Mouse (Mus musculus) left cerebral cortex, postnatal 14 days (tissue): ENCODE results near the gene Gm49380. TPM values are rescaled to one million over a fixed set of nuclear protein-coding genes. Genes with fewer than 3 reads are reported as not detected.

Source experiments
- DNase-seq, 2 experiments: peaks; one replicate each; pipeline ENCODE4 v3.0.0; 2021 to 2022; ENCODE audit warnings: low spot score in 2 of 2, mixed read lengths in 1 of 2
- intact Hi-C: fragments of 180-260 bp; cut with DNase I; formaldehyde crosslinking; loops from one replicate; pipeline ENCODE4 v1.15.1; 2025
- total RNA-seq, 2 experiments: library from RNA; stranded (reverse); gene quantifications; 2 replicates each; pipeline ENCODE4 v1.2.3; 2021

The Gm49380 gene
- total RNA-seq, 2 experiments from 2014 or later = 0.25 to 0.37 TPM

DNA sequence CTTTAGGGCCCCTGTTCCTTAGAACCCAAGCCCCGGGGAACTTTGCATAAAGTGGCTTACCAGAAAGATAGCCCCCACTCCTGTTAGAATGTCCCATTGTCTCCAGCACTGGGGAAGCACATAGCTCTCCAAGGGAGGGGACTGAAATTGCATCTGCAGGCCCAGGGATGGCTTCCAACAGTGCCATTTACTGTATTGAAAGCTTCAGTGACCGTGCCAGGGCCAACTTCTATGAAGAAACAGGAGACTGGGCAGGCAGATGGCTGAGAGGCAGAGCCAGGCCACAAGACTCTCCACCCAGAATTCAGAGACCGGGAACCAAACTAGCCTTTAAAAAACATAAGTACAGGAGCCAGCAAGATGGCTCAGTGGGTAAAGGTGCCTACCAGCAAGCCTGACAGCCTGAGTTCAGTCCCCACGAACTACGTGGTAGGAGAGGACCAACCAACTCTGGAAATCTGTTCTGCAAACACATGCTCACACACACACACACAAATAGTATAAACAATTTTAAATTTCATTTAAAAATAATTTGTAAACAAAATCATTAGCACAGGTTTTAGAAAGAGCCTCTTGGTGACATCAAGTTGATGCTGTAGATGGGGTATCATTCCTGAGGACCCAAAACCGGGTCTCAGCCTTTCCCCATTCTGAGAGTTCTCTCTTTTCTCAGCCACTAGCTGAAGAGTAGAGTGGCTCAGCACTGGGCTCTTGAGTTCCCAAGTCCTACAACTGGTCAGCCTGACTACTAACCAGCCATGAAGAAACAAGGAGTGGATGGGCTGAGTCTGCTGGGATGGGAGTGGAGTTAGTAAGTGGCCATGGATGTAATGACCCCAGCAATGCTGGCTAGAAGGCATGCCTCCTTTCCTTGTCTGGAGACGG lies 71.5 kb downstream of the Gm49380 start:
- DNase-seq = no peak
- intact Hi-C loops = loop anchor here (5.0 kb wide), 1 partner anchor 34 kb away; no protein-coding TSS in a partner anchor

DNA sequence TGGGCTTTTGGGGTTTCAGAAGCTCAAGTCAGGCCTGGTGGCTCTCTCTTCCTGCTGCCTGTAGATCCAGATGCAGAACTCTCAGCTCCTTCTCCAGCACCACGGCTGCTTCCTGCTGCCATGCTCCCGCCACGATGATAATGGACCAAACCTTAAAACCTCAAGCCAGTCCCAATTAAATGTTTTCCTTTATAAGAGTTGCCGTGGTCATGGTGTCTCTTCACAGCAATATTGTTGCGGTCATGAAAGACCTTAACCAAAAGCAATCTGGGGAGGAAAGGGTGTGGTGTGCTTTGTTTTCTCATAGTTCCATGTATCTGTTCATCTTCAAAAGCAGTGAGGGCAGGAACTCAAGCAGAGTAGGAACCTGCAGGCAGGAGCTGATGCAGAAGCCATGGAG lies 76.2 kb downstream of the Gm49380 start:
- intact Hi-C loops = no loop called here

DNA sequence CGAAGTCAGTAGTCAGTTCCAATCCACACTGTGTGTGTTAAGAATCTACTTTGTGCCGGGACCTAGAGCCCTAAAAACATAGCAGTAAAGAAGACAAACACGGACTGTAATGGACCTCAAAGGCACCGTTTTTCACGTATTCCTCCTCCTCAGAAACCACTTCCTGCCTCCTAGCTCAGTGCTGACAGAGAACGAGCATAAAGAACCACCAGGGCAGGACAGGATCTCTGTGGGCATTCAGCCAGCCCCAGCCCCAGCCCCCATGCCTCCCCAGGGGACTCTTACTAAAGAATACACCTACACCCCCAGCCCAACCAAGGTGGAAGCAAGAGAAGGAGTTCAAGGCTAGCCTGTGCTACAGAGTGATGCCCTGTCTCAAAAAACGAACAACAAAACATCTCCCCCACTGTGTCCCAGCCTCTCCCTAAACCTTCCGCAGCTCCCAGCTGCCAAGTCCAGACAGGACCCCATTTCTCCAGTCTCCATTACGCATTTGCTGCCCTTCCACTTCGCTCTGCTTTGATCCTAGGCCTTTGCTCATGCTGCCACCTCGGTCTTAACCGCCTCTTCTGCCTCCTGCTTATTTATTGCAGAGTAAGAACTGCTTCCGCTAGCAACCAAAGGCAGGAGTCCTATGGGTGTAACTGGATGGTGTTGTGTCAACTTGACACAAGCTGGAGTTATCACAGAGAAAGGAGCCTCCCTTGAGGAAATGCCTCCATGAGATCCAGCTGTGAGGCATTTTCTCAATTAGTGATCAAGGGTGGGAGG lies 79.2 kb downstream of the Gm49380 start:
- no peak for DNase-seq
- intact Hi-C loops = no loop called here

More for the DNA sequence above, 76.2 kb downstream of the Gm49380 start:
- DNase-seq = no peak

DNA sequence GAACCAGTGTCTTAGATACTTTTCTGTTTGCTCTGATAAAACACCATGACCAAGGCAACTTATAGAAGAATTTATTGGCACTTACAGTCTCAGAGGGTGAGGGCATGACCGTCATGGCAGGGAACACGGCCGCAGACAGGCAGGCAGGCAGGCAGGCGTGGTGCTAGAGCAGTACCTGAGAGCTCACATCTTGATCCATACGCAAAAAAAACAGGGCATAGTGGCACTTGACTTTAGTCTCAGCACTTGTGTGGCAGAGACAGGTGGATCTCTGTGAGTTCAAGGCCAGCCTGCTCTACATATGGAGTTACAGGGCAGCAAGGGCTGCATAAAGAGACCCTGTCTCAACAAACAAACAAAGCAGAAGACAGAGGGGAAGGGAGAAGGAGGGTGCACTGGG lies 80.0 kb downstream of the Gm49380 start:
- intact Hi-C loops = no loop called here
- no peak for DNase-seq

DNA sequence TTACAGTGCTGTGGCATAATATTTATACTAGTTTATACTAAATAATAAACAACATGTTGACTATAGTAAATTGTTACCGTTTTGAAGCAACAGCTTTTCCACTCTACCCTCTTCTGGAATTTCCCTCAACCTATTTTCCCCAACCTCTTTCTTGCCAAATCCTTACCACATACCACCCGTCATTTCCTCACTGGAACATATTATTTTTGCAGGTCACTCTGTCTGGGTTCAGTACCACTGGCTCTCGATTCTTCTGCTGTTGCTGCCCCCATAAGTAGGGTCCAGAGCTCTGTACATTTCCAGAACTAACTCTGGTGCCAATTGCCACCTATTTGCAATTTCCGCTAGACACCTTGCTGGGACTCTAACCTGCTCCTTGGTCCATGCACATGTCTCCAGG lies 81.4 kb downstream of the Gm49380 start:
- intact Hi-C loops = no loop called here
- no peak for DNase-seq

DNA sequence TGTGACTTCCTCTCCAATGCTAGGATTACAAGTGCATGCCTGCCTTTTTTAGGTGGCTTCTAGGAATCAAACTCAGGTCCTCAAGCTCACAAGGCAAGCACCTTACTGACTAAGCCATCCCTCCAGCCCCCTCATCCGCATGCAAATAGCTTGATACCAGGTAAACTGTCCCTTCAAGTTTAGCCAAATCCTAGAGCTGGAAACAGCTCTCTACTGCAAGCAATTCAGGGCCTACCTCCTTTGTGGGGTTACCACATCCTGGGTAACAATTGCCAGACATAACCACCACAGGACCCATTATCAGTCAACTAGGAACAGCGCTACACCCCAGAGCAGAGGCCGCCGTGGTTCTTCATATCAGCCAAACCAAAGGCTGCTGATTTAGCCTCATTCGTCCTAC lies 82.2 kb downstream of the Gm49380 start:
- intact Hi-C loops = no loop called here
- no peak for DNase-seq

DNA sequence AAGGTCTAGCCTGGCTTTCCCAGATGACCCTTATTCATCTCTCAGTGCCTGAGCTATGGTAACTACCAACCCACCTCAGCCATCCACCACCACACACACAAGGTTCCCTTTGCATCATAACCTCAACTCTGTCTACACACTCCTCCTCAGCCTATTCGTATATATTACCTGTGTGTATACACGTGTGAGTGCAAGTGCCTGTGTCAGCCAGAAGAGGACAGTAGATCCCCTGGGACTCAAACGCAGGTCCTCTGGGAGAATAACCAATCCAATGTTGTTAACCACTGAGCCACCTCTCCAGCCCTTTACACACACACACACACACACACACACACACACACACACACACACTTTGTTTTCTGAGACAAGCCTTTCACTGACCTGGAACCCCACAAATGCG lies 82.7 kb downstream of the Gm49380 start:
- intact Hi-C loops = no loop called here
- no peak for DNase-seq

DNA sequence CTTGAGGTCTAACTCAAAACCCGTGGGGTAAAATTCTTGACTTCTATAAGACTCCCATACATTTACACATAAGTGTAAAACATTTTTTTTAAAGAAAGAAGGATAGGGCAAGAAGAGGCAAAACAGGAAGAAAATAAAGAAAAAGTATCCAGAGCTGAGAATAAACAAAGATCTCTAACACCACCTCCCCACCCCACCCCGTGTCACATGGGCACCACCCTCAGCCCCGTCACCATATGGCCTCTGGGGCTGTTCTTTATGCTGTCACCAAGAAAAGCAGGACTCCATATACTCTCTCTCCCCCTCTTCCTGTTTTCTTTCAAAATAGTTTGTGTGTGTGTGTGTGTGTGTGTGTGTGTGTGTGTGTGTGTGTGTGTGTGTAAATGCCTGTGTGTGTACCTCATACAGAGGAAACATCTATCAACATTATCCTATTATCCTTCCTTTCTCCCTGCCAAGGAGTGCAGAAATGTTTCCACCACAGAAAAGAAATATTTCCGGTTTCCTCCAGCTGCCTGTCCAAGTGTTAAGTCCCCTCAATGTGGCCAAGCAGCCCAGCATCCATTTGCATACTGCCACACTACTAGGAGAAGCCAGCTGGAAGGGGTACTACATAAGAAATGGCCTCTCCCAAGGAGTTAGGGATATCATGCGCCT lies 83.6 kb downstream of the Gm49380 start:
- intact Hi-C loops = no loop called here
- DNase-seq = no peak

DNA sequence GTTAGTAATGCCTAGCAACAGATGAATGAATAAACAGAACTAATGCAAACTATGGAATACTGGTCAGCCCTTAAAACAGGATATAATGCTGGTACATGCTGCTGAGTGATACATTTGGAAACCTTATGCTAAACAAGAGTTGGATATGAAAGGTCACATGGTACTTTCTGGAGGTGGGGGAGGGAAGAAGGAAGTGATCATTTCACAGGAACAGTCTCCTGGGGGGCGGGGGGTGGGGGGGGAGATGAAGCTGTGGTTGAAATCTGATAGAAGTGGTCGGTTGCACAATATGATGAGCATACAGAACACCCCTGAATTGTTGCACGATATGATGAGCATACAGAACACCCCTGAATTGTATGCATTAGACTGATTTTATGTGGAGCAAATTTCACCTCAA lies 89.2 kb downstream of the Gm49380 start:
- intact Hi-C loops = no loop called here
- DNase-seq = no peak

DNA sequence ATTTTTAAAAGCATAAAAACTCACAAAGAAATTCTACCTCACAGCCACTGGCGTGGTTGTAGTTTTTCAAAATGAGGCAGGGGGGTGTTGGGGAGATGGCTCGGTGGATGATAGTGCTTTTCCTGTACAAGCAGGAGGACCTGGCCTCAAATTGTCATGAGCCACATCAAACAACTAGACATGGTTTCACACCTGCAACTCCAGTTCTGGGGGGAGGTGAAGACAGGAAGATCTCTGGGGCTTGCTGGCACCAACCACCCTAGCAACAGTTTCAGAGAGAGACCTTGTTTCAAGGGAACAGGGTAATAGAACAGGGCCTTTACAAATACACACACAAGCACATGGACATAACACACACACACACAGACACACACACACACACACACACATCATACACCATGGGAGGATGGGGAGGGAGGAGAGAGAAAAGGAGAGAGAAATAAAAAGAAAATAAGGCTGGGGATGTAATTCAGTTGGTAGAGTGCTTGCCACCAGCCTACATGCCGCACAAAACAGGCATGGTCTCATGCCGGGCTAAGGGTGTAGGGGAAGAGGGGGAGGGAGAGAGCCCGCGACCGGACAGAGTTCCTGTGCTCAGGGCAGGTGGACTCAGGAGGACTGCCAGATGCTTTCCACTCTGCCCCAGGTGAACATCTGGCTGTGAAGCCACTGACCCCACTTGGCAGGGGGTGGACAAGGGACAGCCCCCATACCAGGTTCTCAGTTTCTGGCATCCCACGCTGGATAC lies 91.0 kb downstream of the Gm49380 start:
- no peak for DNase-seq
- intact Hi-C loops = no loop called here

DNA sequence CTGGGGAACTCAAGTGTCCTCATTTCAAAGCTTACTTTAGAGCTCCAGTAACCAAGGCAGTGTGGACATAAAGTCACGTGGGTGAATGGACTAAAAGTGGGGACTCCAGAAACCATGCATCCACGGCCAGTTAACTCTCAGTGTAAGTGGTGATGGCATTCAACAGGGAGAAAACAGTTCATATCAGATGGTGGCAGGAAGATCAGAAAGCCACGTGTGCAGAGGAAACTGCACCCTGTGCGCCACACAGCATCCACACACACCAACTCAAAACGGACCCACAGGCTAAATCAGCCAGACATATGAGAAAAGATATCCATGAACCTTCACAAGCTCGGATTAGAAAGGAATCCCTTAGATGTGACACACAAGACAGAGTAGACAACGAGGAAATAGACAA lies 93.3 kb downstream of the Gm49380 start:
- no peak for DNase-seq
- intact Hi-C loops = no loop called here

DNA sequence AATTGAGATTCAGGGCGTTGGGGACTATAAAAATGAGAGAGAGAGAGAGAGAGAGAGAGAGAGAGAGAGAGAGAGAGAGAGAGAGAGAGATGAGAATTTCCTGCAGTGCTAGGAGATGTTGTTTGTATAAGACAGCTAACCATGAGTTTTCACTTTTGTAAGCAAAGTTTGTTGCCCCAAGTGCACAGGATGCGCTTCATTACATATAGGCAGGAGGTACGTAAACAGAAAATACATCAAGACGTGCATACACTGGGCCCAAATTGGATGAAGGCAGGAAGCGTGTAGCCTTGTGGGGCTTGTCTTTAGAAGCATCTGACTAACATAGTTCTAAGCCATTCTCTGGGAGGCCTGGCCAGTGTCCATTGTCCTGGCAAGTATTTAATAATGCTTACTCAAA lies 95.5 kb downstream of the Gm49380 start:
- intact Hi-C loops = no loop called here

More for the DNA sequence above, 95.5 kb downstream of the Gm49380 start:
- DNase-seq = no peak

Other genes starting within 250 kb of the Gm49380 start
- 100 to 1,000 TPM; 854 to 877 TPM for gene Thy1, start 70.1 kb downstream of the Gm49380 start, total RNA-seq
- gene Usp2, start 46.5 kb downstream of the Gm49380 start, total RNA-seq = 10 to 100 TPM; 71.9 to 87.1 TPM
- gene Mfrp, start 11.8 kb downstream of the Gm49380 start, total RNA-seq = under 1 TPM; 0.46 to 0.82 TPM
- gene C1qtnf5, start 6.3 kb downstream of the Gm49380 start, total RNA-seq = 10 to 100 TPM; 17.1 to 19.6 TPM
- 10 to 100 TPM; 28.1 to 31.9 TPM for gene Rnf26, start within 50 bp of the Gm49380 start, total RNA-seq
- gene Mcam, start 21.0 kb upstream of the Gm49380 start, total RNA-seq = 10 to 100 TPM; 20.3 to 22.0 TPM
- 10 to 100 TPM; 44.9 to 48.9 TPM for gene Cbl, start 120.5 kb upstream of the Gm49380 start, total RNA-seq
- 1 to 10 TPM; 1.2 to 1.4 TPM for gene Ccdc153, start 127.2 kb upstream of the Gm49380 start, total RNA-seq
- gene Pdzd3, start 138.0 kb upstream of the Gm49380 start, total RNA-seq = under 1 TPM; 0.53 to 0.82 TPM
- 10 to 100 TPM; 11.4 to 11.6 TPM for gene Nlrx1, start 155.1 kb upstream of the Gm49380 start, total RNA-seq
- 10 to 100 TPM; 62.2 to 67.9 TPM for gene Abcg4, start 175.1 kb upstream of the Gm49380 start, total RNA-seq
- gene Hinfp, start 192.2 kb upstream of the Gm49380 start, total RNA-seq = 10 to 100 TPM; 22.6 to 27.7 TPM
- 100 to 1,000 TPM; 177 to 213 TPM for gene C2cd2l, start 206.8 kb upstream of the Gm49380 start, total RNA-seq
- 10 to 100 TPM; 14.8 to 14.9 TPM for gene Dpagt1, start 212.5 kb upstream of the Gm49380 start, total RNA-seq
- gene H2afx, start 221.2 kb upstream of the Gm49380 start, total RNA-seq = 10 to 100 TPM; 59.8 to 66.2 TPM
- gene Hmbs, start 230.7 kb upstream of the Gm49380 start, total RNA-seq = 10 to 100 TPM; 18.3 to 20.2 TPM
- gene Vps11, start 248.2 kb upstream of the Gm49380 start, total RNA-seq = 10 to 100 TPM; 44.2 to 44.6 TPM